Comparison of ENCODE assay signal across 16 mouse cellular contexts in the genomic region with DNA sequence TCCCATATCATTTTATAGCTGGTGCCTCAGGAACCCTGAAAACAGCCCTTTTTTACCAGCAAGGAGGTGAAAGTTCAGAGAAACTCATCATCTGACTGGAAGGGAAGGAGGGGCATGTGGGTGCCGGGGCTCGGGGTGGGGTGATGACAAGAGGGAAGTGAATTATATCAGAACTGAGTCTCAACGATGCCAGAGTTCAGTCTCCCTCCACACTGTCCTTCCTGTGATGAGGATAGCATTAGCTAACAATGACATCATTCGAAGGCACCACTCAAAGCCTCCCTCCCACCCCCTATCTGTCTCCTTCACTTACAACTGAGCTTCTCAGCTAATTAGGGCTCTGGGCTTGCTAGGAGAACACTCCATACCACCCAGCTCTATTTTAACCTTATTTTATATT. TPM values are rescaled to one million over a fixed set of nuclear protein-coding genes. Genes with fewer than 3 reads are reported as not detected.
DNase-seq lines count a peak whose midpoint lies in the region; ATAC-seq and TF ChIP-seq lines count a peak whose summit lies in the region.
"Had no signal": no experiment of that assay in that cellular context is flagged by ENCODE, and none has a peak within 500 bp of the region (broad histone marks: within the 10 kb centered on the region; RNA-seq: fewer than 3 reads in every experiment).

No protein-coding gene starts in this region.

- no peak for TF ChIP-seq POLR2A in heart, adult 2 months (IDR thresholded peaks at IDR 0.05; ENCODE audit: insufficient read depth, low read depth, low read length)

- H3K27me3 ChIP-seq in heart, adult 2 months (ENCODE audit: control insufficient read depth, insufficient read depth, low read length): no peaks in the 10 kb centered on the region
- no peaks in the 10 kb centered on the region for H3K27me3 ChIP-seq in heart, embryonic 12.5 days (replicated peaks)
- H3K27me3 ChIP-seq in liver, embryonic 15.5 days: no peaks in the 10 kb centered on the region
- H3K27me3 ChIP-seq in liver, embryonic 12.5 days (replicated peaks): no peaks in the 10 kb centered on the region
- H3K27me3 ChIP-seq: embryonic facial prominence, embryonic 13.5 days; hindbrain, embryonic 15.5 days; Patski had no signal

- TF ChIP-seq EP300 in heart, adult 2 months (IDR thresholded peaks at IDR 0.05; ENCODE audit: insufficient read depth, low read depth, low read length): no peak

- intact Hi-C loops in heart, adult 2 months (cut with DNase I): no loop called here
- intact Hi-C loops in left cerebral cortex, postnatal 25 days (cut with DNase I): no loop called here

- H3K4me1 ChIP-seq in heart, adult 2 months (ENCODE audit: control insufficient read depth, insufficient read depth, low read length): peaks cover 52% of the 10 kb centered on the region
- peaks cover 70% of the 10 kb centered on the region for H3K4me1 ChIP-seq in heart, embryonic 12.5 days (replicated peaks)
- peaks cover 83% of the 10 kb centered on the region for H3K4me1 ChIP-seq in liver, embryonic 15.5 days (replicated peaks)
- peaks cover 91% of the 10 kb centered on the region for H3K4me1 ChIP-seq in liver, embryonic 12.5 days

- no peak for ATAC-seq in heart, embryonic 12.5 days (ENCODE audit: insufficient number of reproducible peaks, low FRiP score)
- ATAC-seq in liver, embryonic 15.5 days (ENCODE audit: insufficient read depth): no peak
- no peak for ATAC-seq in liver, embryonic 12.5 days
- peak; percentile 36 for ATAC-seq in megakaryocyte, adult 5-6 weeks (ENCODE audit: poor library complexity, severe bottlenecking)
- ATAC-seq: forebrain, embryonic 14.5 days; Patski had no signal

- H3K36me3 ChIP-seq in heart, adult 2 months (ENCODE audit: control insufficient read depth, insufficient read depth, low read length): no peaks in the 10 kb centered on the region
- H3K36me3 ChIP-seq in heart, embryonic 12.5 days: peaks cover 16% of the 10 kb centered on the region
- peaks cover 19% of the 10 kb centered on the region for H3K36me3 ChIP-seq in liver, embryonic 15.5 days (replicated peaks)
- peaks cover 19% of the 10 kb centered on the region for H3K36me3 ChIP-seq in liver, embryonic 12.5 days

- no peak overlapping the region for H3K9ac ChIP-seq in heart, adult 2 months (ENCODE audit: low read depth, low read length)
- no peak overlapping the region for H3K9ac ChIP-seq in heart, embryonic 12.5 days
- no peak overlapping the region for H3K9ac ChIP-seq in liver, embryonic 15.5 days
- no peak overlapping the region for H3K9ac ChIP-seq in liver, embryonic 12.5 days
- H3K9ac ChIP-seq: embryonic facial prominence, embryonic 13.5 days; hindbrain, embryonic 15.5 days; midbrain, embryonic 12.5 days had no signal

- H3K79me2 ChIP-seq in heart, adult 2 months (replicated peaks; ENCODE audit: control insufficient read depth, insufficient read depth, low read length): no peaks in the 10 kb centered on the region

- H3K27ac ChIP-seq in heart, adult 2 months: peak overlapping the region; percentile 22
- H3K27ac ChIP-seq in heart, embryonic 12.5 days (ENCODE audit: poor library complexity, severe bottlenecking): no peak overlapping the region
- H3K27ac ChIP-seq in liver, embryonic 15.5 days (replicated peaks): peak overlapping the region; percentile 74; the same call in 1 of the 2 replicates
- no peak overlapping the region for H3K27ac ChIP-seq in liver, embryonic 12.5 days
- H3K27ac ChIP-seq: embryonic facial prominence, embryonic 13.5 days; hindbrain, embryonic 15.5 days; midbrain, embryonic 12.5 days had no signal

- H3K4me2 ChIP-seq in heart, embryonic 12.5 days: no peak overlapping the region
- H3K4me2 ChIP-seq in liver, embryonic 15.5 days: peak overlapping the region; percentile 6; the same call in 1 of the 2 replicates
- H3K4me2 ChIP-seq in liver, embryonic 12.5 days: no peak overlapping the region
- H3K4me2 ChIP-seq: embryonic facial prominence, embryonic 13.5 days; hindbrain, embryonic 15.5 days; midbrain, embryonic 12.5 days had no signal

- H3K9me3 ChIP-seq in heart, embryonic 12.5 days (replicated peaks): no peaks in the 10 kb centered on the region
- H3K9me3 ChIP-seq in liver, embryonic 15.5 days (replicated peaks): no peaks in the 10 kb centered on the region
- no peaks in the 10 kb centered on the region for H3K9me3 ChIP-seq in liver, embryonic 12.5 days (replicated peaks)
- H3K9me3 ChIP-seq: embryonic facial prominence, embryonic 13.5 days; hindbrain, embryonic 15.5 days; midbrain, embryonic 12.5 days had no signal

- 18% methylated on average over 4 of the region's 4 CpGs for WGBS in heart, adult 2 months
- WGBS in heart, embryonic 12.5 days: 34% methylated on average over 4 of the region's 4 CpGs
- WGBS in liver, embryonic 15.5 days (ENCODE audit: insufficient replicate concordance): 23% methylated on average over 4 of the region's 4 CpGs
- 32% methylated on average over 4 of the region's 4 CpGs for WGBS in liver, embryonic 12.5 days (ENCODE audit: insufficient replicate concordance)

- no peak overlapping the region for H3K4me3 ChIP-seq in heart, adult 2 months
- H3K4me3 ChIP-seq in heart, embryonic 12.5 days: no peak overlapping the region
- H3K4me3 ChIP-seq in liver, embryonic 15.5 days (replicated peaks): no peak overlapping the region
- no peak overlapping the region for H3K4me3 ChIP-seq in liver, embryonic 12.5 days
- H3K4me3 ChIP-seq: embryonic facial prominence, embryonic 13.5 days; hindbrain, embryonic 15.5 days; midbrain, embryonic 12.5 days had no signal

- DNase-seq in heart, adult 2 months: no peak
- DNase-seq in brain, adult 2 months (ENCODE audit: low read depth, low spot score): peak; percentile 33
- no peak for DNase-seq in left cerebral cortex, postnatal 25 days (ENCODE audit: low spot score in 2 of 2)
- DNase-seq in thymus, postnatal 14 days: no peak
- DNase-seq: gastrocnemius, postnatal 36 days; kidney, postnatal 36 days had no signal

- TF ChIP-seq CTCF in heart, adult 2 months (IDR thresholded peaks at IDR 0.05): no peak

RNA-seq across cellular contexts. Expression of a gene that starts 6.8 kb away (rescaled TPM):
- total RNA-seq in heart, adult 2 months (2021): 10 to 100 TPM; 13.9 to 14.8 TPM
- polyA plus RNA-seq in heart, adult 2 months (2012; rRNA removed): 36.3 and 39.0 TPM in 2 replicates
- polyA plus RNA-seq in heart, embryonic 12.5 days (2016; fragmentation: Nextera tagmentation; extraction: Ambion mirVana): 47.1 TPM in 2 replicates
- 16.6 and 17.1 TPM in 2 replicates for polyA plus RNA-seq in liver, embryonic 15.5 days (2015; fragmentation: Nextera tagmentation; extraction: Ambion mirVana)
- 20.5 and 21.7 TPM in 2 replicates for polyA plus RNA-seq in liver, embryonic 12.5 days (2016; fragmentation: Nextera tagmentation; extraction: Ambion mirVana)
- total RNA-seq in megakaryocyte, adult 5-6 weeks (2015): 128 and 133 TPM in 2 replicates
- 89.7 and 94.8 TPM in 2 replicates for total RNA-seq in megakaryocyte, adult 5-6 weeks (2017)
- total RNA-seq in left cerebral cortex, postnatal 25 days (2021): 100 to 1,000 TPM; 171 to 173 TPM

RNA-seq across cellular contexts. Expression of a gene that starts 31.8 kb away (rescaled TPM):
- total RNA-seq in heart, adult 2 months (2021): 10 to 100 TPM; 15.9 to 18.1 TPM
- 43.6 and 46.4 TPM in 2 replicates for polyA plus RNA-seq in heart, adult 2 months (2012; rRNA removed)
- polyA plus RNA-seq in heart, embryonic 12.5 days (2016; fragmentation: Nextera tagmentation; extraction: Ambion mirVana): 39.7 and 40.6 TPM in 2 replicates
- polyA plus RNA-seq in liver, embryonic 15.5 days (2015; fragmentation: Nextera tagmentation; extraction: Ambion mirVana): 39.1 and 47.7 TPM in 2 replicates
- polyA plus RNA-seq in liver, embryonic 12.5 days (2016; fragmentation: Nextera tagmentation; extraction: Ambion mirVana): 41.6 and 46.2 TPM in 2 replicates
- total RNA-seq in megakaryocyte, adult 5-6 weeks (2015): 57.2 and 57.5 TPM in 2 replicates
- total RNA-seq in megakaryocyte, adult 5-6 weeks (2017): 52.8 and 71.8 TPM in 2 replicates
- total RNA-seq in left cerebral cortex, postnatal 25 days (2021): 10 to 100 TPM; 55.3 to 56.6 TPM

RNA-seq across cellular contexts. Expression of a gene that starts 49.0 kb away (rescaled TPM):
- not detected for total RNA-seq in heart, adult 2 months (2021)
- not detected in 2 replicates for polyA plus RNA-seq in heart, adult 2 months (2012; rRNA removed)
- 0.08 TPM in 1 of 2 replicates, not detected in the other for polyA plus RNA-seq in heart, embryonic 12.5 days (2016; fragmentation: Nextera tagmentation; extraction: Ambion mirVana)
- polyA plus RNA-seq in liver, embryonic 15.5 days (2015; fragmentation: Nextera tagmentation; extraction: Ambion mirVana): 0.06 TPM in 1 of 2 replicates, not detected in the other
- polyA plus RNA-seq in liver, embryonic 12.5 days (2016; fragmentation: Nextera tagmentation; extraction: Ambion mirVana): 0.14 TPM in 1 of 2 replicates, not detected in the other
- total RNA-seq in megakaryocyte, adult 5-6 weeks (2015): not detected in 2 replicates
- total RNA-seq in megakaryocyte, adult 5-6 weeks (2017): not detected in 2 replicates
- total RNA-seq in left cerebral cortex, postnatal 25 days (2021): under 1 TPM in 1 of 2 experiments, not detected in 1; 0.50 TPM
- total RNA-seq: gastrocnemius, postnatal 36 days had no signal
- polyA plus RNA-seq: C2C12, Patski had no signal

Comparison
In these comparisons a context has a peak if more than half of its experiments do, and no peak if none do; other contexts are left out.
1. H3K27ac ChIP-seq: peak in heart, adult 2 months (single experiment) and liver, embryonic 15.5 days (single experiment); none in heart, embryonic 12.5 days (single experiment) and liver, embryonic 12.5 days (single experiment).